Mouse (Mus musculus) G1E (cell line): ENCODE data around the gene Lrrc29.

Experiments
- CTCF ChIP-seq: IDR thresholded peaks from 2 replicates; pipeline ENCODE4 v1.5.1; 2012; ENCODE audit warnings: low read depth, low read length, inconsistent platforms, mixed read lengths
- GATA1 ChIP-seq: IDR thresholded peaks from 2 replicates; pipeline ENCODE4 v1.6.1; 2012; ENCODE audit warnings: borderline replicate concordance, low read length, inconsistent platforms, mixed read lengths
- POLR2AphosphoS5 ChIP-seq: IDR thresholded peaks from 2 replicates; pipeline ENCODE4 v1.6.1; 2012; ENCODE audit warnings: low read depth, low read length, inconsistent platforms; ENCODE audit not compliant: insufficient replicate concordance
- TAL1 ChIP-seq: conservative IDR thresholded peaks from 2 replicates; pipeline ENCODE4 v1.6.1; 2012; ENCODE audit warnings: low read depth, low read length, inconsistent platforms, mixed read lengths

- TF ChIP-seq CTCF (no peak), POLR2AphosphoS5 (no peak), TAL1 (no peak), GATA1 (no peak)
Measured at GRCm38 (mm10) chr8:105359208-105359607, 33.1 kb upstream of the Lrrc29 start.
